Mouse (Mus musculus) olfactory bulb, adult 2 months (tissue): ENCODE results near the gene Hnrnpd.

ENCODE experiments used
- CTCF ChIP-seq: fragments of 200-500 bp; IDR thresholded peaks from 2 replicates; pipeline ENCODE4 v1.5.1; 2012; ENCODE audit warnings: low read depth, mild to moderate bottlenecking, low read length, moderate library complexity; ENCODE audit not compliant: insufficient read depth
- POLR2A ChIP-seq: fragments of 200-500 bp; IDR thresholded peaks from 2 replicates; pipeline ENCODE4 v1.6.1; 2012; ENCODE audit warnings: mild to moderate bottlenecking, low read depth, low read length, moderate library complexity; ENCODE audit not compliant: insufficient read depth

DNA sequence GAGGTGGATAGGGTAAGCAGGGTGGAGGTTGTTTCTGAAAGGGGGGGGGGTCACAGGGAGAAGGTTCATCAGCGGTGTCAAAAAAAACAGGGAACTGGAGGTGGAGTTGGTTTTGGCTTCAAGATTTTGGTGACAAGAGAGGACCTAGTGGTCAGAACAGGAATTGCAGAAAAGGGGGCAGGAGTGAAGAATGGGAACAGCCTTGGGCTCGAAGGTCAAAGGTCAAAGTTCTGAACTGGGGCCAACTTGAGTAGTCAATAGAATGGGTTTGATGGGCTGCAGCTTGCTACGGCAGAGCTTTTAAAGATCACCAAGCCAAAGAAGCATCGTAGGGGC, 28.3 kb upstream of the Hnrnpd start:
- TF ChIP-seq CTCF (no peak), POLR2A (no peak)
